Mouse (Mus musculus) small intestine, adult 2 months (tissue): ENCODE measurements at regions not wholly inside any gene's neighbourhood (a gene's known extent, or its start where the extent isn't known, plus 50 kb on each side); places are given as distances from the start of the nearest gene placed in this dataset.

Source experiments
- CTCF ChIP-seq: fragments of 200-500 bp; IDR thresholded peaks from 2 replicates; pipeline ENCODE4 v1.5.1; 2012; ENCODE audit warnings: low read depth, mild to moderate bottlenecking, control low read depth, inconsistent platforms, low read length, moderate library complexity, mixed read lengths; ENCODE audit not compliant: insufficient replicate concordance, insufficient read length; ENCODE audit errors: extremely low read depth
- POLR2A ChIP-seq: fragments of 200-500 bp; IDR thresholded peaks from 2 replicates; pipeline ENCODE4 v1.6.1; 2012; ENCODE audit warnings: low read depth, mild to moderate bottlenecking, control low read depth, inconsistent platforms, low read length, moderate library complexity

GRCm38 (mm10) chr12:12528478-12528981, 266.6 kb downstream of the Fam49a start:
- TF ChIP-seq CTCF (no peak), POLR2A (no peak)
